Mouse (Mus musculus) kidney, postnatal 4 days (tissue): ENCODE results near the gene Mpzl2.
A peak's percentile ranks its signal among the peaks of the same experiment; 100 is the strongest.
"Not testable (repeated sequence)": the region's sequence is repeated elsewhere in the genome, so short reads cannot be mapped to it uniquely, and the experiment has no call there.

ENCODE experiments used
- DNase-seq, 2 experiments: peaks; one replicate each; pipeline ENCODE4 v3.0.0; 2021; ENCODE audit warnings: mixed read lengths in 2 of 2

Gene Mpzl2

DNA sequence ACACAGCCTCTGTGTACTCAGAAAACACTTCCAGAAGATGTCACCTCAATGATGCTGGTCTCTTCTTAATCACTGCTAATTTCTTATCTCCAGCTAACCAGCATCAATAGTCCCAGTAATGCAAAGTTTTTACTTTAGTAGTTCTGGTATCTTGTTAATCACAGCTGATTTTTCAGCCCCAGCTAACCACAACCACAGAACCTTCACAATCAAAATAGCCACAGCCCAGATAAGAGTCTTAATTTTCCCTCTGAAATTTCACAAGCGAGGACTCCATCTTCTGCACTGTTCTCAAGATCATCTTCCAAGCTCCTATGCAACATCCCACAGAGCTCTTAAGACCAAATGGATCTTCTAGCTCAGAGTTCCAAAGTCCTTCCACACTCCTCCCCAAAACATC is 1.8 kb upstream of the Mpzl2 start:
- not testable (repeated sequence) for DNase-seq

DNA sequence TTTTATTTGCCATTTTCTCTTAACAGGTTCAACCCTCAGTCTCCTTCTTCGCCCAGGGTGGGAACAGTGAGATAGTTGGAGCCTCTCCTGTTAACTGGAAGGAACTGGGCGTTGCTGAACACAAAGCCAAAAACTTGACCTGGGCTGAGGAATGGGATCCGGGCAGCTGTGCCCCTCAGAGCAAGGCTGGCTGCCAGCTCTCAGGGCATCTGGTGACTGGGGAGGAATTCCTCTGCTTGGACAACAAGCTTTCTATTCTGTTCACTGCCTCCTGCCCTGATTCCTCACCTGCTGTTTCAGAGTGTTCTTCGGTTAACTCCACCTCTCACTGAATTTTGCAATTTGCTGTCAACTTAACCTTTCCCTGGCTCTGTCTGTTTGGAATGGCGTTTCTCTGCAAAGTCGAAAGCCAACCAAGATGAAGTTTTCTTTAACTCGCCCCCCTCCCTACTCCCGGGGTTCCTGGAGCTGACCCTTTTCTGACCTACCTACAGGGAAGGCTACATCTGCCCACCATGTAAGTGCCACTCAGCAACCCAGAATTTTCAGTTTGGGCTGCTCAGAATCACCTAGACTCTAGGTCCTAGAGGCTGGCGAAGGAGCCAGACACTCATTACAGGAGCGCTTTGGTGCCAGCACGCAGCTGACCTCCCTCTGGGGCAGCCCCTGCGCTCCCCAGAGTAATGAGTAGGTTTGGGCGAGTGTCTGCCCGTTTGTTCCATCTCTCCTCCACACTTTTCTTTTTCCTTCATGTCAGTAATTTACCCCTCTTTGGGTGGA is 657 bp downstream of the Mpzl2 start:
- peak; percentile 11 to 37 for DNase-seq

DNA sequence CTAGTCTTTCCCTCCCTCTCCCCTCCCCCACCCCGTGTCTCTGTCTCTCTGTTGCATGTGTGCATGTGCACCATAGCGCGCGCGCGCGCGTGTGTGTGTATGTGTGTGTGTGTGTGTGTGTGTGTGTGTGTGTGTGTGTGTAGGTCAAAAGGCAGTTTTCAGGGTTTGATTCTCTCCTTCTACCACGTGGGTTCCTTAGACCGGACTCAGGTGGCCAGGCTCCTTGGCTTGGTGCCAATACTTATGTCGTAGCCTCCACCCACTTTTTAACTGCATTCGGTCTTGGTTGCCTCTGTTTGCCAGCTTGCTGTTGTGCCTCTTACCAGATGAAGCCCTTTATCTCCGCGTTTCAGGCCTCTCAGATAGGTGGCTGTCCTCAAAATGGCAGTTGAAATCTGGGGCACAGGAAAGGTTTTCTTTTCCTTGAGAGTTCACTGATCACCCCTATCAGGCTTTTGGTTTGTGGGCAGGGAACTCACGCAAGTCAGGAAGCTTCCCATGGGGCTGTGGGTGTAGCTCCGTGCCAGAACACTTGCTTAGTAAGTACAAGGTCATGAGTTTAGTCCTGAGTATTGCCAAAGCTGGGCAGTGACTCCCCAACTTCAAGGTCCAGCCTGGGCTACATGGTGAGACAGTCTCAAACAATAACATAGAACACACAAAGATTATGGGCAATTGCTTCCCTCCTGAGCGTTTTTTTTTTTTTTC is 1.7 kb downstream of the Mpzl2 start:
- DNase-seq: peak; percentile 56 to 75

DNA sequence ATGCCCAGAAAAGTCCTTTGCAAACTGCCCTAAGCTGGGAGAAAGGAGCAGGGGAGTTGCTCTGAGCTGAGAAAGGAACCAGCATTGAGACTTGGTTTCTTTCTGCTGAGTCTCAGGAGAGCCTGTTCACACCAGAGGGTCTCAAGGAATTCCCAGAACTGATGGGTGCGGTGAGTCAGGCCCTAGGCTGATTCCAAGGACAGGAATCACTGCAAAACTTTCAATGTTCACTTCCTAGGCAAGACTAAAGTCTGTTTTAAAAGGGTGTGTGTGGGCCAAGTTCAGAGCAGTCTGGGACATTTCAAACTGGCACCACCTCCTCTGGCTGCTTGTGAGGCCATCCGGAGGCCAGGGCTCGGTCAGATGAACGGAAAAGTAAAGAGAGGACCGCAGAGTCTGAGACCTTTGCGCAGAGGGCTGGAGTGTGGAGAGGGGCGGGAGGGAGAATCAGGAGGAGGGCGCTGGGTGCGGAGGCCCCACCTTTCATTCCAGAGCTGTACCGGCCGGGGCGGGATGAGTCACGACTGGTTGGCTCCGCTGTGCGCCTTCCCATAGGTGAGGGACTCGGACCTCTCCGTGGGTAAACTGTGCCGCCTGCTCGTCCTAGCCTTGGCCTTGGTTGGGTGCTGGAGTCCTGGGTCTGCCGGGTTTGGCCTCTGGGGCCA is 2.6 kb downstream of the Mpzl2 start:
- peak; percentile 78 to 88 for DNase-seq

DNA sequence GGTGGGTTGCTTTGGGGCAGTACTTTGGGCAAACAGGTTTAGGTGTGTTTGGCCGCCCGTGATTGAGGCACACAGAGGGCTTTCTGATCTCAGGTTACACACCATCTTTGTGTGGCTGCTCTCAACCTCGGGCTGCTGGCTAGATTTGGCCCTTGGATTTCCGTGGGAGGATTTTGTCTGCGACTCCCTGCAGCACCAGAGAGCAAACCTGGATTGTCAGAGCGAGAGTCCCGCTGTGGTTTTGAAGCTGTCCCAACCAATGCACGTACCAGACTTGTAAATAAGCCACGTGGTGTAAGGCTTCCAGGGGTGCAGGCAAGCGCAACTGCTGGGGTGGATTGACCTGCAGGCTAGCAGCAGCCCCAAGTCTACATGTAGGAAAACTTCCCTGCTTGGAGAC is 3.3 kb downstream of the Mpzl2 start:
- peak; percentile 43 to 63 for DNase-seq

DNA sequence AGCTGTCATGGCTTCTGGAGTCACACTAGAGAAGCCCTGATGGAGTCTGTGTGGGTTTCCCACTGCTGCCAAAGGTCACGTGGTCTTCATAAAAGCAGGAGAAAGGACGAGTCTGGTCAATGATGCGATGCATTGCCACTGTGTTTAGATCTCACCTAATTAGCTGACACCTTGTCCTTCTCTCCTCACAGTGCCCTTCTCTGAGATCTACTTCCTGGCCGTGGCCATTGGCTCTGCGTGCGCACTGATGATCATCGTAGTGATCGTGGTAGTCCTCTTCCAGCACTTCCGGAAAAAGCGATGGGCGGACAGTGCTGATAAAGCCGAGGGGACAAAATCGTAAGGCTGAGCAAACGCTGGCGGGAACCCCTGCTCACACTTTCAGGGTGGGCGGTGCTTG is 7.4 kb downstream of the Mpzl2 start:
- DNase-seq: no peak

DNA sequence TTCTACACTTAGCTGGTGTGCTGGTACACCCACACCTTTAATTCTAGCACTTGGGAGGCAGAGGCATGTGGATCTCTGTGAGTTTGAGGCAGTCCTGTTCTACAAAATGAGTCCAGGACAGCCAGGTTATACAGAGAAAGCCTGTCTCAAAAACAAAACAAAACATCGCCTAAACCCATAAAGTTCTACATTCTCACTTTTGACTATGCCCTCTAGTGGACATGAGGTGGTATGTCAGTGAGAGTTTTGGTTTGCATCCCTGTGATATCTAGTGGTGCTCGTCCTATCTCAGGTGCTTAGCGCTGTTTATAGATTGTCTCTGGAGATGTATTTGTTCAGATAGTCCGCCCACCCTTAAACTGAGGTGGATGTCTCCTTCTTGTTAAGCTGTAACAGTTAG is 8.9 kb downstream of the Mpzl2 start:
- DNase-seq: peak in 1 of 2 experiments; percentile 8

DNA sequence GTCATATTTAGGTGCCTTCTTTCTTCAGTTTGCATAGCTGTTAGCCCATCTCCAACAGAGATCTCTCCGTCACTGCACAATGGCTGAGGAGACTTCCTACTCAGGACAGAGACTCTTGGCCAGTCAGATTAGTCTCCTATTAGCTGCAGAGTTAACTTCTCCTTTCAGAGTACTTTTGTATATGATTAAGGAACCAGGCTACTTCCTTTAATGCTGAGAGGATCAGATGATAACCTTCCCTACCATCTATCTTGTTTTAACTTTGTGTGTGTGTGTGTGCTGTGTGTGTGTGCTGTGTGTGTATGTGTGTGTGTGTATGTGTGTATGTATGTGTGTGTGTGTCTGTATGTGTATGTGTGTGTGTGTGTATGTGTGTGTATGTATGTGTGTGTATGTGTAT is 10.1 kb downstream of the Mpzl2 start:
- no peak for DNase-seq

DNA sequence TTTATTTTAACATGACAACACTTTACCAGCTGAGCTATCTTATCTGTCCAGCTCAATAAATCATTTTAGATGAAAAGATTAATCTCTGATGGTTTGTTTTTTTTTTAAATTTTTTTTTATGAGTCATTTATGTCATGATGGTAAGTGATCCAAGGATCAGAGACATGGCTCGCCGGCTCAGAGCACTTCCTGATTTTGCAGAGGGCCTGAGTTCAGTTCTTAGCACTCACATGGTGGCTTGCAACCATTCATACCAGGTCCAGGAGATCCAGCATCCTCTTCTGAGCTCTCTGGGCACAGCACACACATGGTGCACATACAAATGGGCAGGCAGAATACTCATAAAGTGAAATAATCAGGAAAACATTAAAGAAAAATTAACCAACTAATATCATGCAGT is 10.7 kb downstream of the Mpzl2 start:
- DNase-seq: no peak

DNA sequence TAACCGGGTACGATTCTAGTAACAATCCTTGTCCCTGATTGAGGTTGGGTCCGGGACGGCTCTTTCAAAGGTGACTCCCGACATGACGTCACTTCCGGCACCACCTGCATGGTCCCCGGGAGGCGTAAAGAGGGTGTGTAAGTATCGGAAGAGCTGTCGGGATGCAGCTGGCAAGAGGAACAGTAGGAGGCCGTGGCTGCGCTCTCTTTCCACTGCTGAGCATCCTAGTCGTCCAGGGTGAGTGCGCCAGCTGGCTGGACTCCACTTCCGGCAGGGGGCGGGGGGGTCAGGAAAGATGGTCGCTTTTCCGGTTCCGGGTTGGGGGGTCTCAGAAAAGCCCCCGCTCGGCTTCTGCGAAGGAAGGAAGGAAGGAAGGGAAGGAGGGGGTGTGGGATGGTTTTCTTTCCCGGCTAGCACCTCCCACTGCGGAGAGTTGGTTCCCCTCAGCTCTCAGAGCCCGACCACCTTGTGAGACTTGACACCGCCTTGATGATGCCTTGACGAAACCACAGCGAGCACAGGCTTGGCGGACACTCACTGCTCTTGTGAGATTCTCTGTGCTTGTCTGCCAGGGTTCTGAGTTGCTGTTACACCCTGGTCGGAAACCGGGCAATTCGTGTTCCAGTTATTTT is 15.6 kb downstream of the Mpzl2 start, which contains the start of gene Mpzl3:
Gene Mpzl3 (plus strand): TSS at position 105 of the 632 bp plus-strand sequence.
- peak; percentile 91 to 95 for DNase-seq

DNA sequence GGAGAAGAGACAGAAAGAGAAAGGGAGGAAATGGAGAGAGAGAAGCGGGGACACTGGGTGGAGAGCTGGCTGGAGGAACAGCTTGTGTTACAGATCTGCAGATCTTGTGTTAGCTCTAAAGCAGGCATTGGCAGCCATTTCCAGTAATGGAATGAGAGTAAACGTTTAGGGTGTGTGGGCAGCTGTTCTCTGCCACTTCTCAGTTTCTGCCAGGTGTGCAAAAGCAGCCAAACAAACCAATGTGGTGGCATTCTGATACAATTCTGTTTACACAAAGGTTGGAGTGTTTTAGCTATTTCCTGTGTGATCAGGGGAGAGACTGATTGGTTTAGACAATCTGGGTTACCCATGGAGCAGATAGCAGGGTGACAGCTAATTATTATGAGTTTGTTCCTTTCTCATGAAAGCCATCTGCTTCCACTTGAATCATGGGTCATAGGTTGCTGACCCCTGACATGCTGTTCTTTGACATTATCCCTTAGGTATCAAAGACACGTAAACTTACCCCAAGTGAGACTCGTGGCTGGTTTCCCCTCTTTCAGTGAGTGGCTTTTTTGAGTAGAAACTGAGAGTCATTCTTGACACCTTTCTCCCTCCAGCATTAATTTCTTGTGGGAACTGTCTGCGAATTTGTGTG is 18.8 kb downstream of the Mpzl2 start:
- no peak for DNase-seq

DNA sequence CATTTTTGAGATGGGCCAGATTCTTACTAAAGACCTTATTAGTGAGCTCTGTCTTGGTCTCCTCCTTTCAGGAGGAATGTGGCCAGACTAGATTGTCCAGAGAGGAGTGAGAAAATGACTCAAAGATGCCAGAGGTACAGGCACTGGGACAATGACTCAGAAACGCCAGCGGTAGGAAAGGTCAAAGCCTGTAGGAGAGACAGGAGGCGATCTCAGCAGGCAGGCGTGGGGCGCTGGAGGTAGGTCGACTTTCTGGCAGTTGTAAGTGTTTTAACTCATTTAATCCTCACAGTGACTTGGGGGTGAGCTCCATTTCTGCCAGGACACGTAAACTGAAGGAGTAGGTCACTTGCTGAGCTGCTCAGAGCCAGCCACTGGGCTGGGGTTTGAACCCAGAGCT is 20.6 kb downstream of the Mpzl2 start:
- no peak for DNase-seq

DNA sequence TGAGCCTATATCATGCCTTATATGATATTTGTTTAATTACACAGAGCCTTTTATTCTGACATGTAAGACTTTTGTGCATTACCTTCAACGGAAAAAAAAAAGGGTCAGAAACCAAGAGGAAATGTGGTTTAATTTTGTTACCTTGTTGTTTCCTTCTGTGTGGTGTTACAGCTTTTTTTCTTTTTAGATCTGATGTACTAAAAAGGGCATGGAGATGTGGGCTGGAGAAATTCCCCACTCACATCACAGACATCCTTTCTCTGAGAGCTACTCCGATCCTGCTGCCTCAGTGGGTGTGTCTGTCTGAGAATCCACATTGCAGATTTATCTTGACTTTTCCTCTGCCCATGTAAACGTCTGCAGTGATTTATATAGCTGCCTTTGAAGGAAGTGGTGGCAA is 23.1 kb downstream of the Mpzl2 start:
- DNase-seq: no peak

DNA sequence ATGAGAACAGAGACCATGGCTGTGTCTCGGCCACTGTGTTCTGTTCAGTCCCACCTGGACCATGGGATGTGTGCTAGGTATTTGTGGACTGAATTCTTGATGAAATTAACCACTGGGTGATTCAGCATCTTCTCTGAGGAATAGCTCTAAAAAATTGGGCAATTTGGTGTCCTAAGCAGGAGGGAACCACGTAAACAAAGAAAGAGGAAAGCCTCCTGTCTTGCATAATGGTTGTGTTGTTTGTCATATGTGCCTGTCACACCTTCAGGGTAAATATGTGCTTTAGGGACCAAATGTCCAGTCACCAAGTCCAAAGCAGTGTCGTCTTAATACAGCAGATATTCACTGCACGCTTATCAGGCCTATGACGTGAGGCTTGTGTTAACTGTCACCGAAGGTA is 24.8 kb downstream of the Mpzl2 start:
- DNase-seq: no peak

DNA sequence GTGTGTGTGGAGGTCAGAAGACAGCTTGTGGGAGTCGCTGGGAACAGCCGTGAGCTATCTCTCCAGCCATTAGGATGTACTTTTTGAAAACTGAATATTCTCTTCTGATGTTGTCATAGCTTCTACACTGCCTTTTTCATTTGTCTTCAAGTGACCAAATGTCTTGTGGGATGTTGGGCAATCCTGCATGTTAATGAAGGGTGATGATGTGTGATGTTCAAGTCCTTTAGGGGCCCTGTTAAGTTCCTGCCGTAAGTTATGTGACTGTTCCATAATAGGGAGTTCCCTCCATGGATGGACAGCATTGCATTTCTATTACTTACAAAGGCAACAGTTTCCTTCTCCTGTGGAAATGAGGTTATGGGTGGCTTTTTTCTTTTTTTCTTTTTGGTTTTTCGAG is 27.1 kb downstream of the Mpzl2 start:
- no peak for DNase-seq

DNA sequence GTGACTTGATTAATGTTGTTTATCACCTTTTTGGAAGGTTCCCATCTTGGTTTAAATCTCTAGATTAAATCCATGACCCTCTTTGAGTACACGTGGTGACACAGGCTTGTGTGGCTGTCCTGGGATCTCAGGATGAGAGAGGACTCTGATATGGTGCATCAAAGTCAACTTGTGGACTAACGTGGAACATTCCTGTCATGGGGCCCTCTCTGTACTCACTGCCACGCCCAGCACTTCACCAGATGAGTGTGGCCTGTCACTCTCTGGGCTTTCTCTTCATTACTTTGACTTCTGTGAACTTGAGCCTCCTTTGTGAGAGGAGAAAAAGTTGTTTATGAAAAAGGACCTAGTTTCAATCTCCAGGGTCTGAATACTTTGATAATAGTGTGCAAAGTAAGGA is 32.2 kb downstream of the Mpzl2 start:
- no peak for DNase-seq

DNA sequence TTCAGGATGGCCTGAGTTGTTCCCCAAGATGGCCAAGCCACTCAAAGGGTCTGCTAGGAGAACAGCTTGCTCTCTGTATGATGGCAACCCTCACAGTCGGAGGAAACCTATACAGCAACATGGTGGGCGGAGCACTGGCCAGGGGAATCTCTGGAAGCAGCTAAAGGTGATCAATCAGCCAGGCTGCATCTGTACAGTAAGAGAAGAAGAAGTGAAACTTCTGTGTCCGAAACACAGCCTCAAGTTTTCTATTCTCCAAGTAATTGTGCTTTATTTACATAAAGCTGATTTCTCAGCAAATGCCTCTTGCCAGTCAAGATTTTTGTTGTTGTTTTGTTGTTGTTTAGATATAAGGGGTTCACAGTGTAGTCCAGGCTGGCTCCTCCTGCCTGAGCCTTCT is 38.3 kb downstream of the Mpzl2 start:
- no peak for DNase-seq

DNA sequence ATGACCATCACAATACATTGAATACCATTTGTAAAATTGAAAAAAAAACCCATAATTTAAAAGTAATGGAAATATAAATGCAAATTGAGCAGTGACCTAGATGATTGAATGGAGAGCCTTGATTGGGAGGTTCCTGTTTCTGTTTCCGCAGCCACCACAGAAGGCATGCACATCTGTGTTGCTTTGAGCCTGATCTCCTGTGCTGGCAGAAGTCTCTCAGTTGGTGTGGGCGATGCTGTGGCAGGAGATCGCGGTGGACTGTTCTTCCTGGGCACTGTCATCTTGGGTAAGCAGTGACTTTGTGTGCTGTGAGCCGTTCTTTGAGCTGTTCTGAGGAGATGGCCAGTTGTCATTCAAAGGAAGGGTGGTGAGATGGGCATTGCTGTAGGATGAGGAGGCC is 39.4 kb downstream of the Mpzl2 start, which contains the start of gene Jaml:
Gene Jaml (plus strand): TSS at position 173 of the 400 bp plus-strand sequence.
- no peak for DNase-seq

DNA sequence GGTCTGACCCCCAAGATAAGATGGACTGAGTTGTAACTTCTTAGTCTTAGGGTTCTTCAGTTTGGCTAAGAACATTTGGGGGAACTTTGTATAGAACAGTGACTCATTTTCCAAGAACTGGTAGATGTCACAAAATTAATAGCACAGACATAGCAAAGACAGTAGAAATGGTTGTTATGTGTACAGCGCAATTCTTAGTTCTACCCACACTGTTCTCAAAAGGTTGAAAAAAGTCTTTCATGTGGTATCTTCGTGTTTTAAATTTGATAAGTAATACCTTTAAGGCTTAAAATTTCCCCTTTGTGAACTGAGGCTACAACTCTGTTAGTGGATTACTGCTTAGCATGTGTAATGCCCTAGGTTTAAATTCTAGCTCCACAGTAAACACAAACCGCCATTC is 43.5 kb downstream of the Mpzl2 start:
- DNase-seq: no peak

DNA sequence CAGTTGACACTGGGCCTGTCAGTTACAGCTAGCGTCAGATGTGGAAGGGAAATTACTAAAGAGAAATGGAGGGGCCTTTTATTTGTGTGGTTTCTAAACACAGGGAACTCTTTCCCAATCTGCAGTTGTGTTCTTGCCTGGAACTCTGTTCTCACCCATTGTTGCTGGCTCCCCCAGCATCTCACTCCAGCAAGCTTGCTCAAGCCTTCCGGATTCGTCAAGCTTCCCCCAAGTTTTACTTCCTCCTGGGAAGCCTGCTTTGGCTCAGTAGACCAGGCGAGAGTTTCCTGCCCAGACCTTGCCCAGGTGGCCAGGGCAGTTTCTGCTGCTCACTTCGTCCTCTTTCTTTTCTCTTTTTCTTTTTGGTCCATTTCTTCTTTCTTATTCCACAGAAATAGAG is 45.0 kb downstream of the Mpzl2 start:
- no peak for DNase-seq

DNA sequence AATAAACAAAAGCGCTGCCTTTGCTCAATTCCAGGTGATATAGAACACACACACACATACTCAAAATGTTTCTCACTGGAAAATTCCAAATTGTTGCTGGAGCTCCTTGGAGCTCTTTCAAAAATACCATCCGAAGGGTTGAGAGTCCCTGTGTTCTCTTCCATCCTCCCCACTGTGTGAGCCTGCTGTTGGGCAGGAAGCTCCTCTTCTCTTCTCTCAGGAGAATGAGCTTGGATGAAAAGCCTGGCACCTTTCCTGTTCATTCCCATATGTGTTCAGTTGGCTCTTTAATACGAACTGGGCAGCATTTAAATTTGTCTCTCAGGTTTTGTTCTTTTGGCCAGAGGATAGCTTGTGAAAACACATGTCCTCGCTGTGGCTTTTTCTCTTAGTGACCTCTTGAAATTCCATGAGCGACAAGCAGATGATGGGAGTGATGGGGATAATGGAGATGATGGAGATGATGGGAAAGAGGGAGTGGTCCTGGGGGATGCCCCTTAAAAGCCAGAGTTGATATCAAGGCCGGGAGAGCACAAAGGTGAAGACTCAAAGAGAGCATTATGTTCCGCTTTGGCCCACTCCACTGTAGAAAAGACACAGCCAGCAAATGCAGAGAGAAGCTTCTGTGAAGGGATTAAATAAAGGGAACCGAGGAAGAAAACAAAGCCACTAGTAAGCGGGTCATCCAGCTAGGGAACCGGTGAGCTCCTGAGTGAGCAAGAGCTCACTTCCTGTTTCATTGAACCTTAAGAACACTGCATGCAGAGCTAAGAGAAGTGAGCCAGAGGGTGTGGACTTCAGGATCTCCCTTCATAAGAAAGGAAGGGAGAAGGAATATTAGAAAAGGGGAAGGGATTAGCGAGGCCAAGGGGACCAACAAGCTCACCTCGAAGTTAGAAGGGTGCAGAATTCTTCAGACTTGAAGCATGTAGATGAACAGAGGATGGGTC is 46.4 kb downstream of the Mpzl2 start:
- DNase-seq: no peak

DNA sequence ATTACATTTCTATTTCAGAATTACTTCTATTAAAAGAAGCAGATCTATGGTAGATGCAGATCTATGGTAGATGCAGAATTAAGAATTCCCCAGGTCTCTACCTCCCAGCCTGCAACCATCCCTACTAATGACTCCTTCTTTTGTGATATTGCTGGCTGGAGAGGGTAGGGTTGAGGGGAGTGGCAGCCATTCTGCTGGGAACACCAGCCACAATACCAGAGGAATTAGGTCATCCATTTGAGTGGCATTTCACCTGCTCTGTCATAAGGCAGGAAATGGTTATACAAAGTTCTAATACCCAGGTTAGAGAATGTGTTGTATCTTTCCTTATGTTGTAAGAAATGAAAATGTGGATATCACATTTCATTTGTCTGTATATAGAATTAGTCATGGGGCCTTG is 48.4 kb downstream of the Mpzl2 start:
- DNase-seq: no peak
